Mouse (Mus musculus) liver, adult 2 months (tissue): ENCODE results near the gene Wipi2.

Experiments used
- CTCF ChIP-seq: fragments of 200-500 bp; IDR thresholded peaks from 2 replicates; pipeline ENCODE4 v1.5.1; 2011; ENCODE audit warnings: low read depth, low read length, control low read depth
- POLR2A ChIP-seq: fragments of 200-500 bp; IDR thresholded peaks from 2 replicates; pipeline ENCODE4 v1.6.1; 2011; ENCODE audit warnings: low read length, control low read depth; ENCODE audit not compliant: insufficient read depth; ENCODE audit errors: extremely low read depth

- no peak for TF ChIP-seq POLR2A
- peak; percentile 49; the same call in 1 of the 2 replicates for TF ChIP-seq CTCF
Measured at GRCm38 (mm10) chr5:142673082-142673481, 45.6 kb downstream of the Wipi2 start.
